Mouse (Mus musculus): Measurements from ENCODE around the gene Zfp112.
A peak's percentile ranks its signal among the peaks of the same experiment; 100 is the strongest.
"Not testable (repeated sequence)": the region's sequence is repeated elsewhere in the genome, so short reads cannot be mapped to it uniquely, and the experiment has no call there.

The Zfp112 gene

DNA sequence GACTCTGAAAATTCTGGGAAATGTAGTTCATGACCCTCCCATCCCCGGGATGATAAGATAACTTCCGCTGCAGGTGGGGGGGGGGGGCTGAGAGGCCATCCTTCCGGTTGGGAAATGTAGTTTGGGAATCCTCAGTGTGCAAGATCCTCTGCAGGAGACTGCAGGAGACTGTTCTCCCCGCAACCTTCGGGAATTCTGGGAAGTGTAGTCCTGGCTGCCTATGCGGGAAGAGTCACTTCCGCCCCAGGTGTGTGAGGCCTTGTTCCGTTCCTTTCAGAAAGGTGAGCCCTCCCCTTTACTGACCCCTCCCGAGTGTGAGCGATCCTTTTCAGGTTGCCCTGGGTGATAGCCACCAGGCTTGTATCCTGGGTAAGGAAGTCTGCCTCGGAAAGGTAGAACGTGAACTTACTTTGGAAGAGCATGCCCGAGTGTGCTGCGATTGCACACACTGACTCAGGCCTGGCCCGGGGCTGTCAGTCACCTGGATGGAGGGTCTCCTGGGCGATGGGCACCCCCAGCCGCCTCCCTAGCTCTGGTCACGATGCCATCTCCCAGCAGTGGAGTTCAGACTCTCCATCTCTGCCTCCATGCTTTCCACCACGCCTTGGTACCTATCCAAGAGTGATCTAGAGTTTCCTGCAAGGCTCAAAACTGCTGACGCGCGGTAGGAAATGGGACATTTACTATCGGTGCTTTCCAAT is at the start of gene Zfp112:
TSS of gene Zfp112 (plus strand) at position 159 of the 701 bp plus-strand sequence.
- DNase-seq (ENCODE audit: low spot score in 2 of 2) = peak; percentile 66 to 76

- not testable (repeated sequence) for DNase-seq (ENCODE audit: low spot score in 2 of 2)
These were observed 37.7 kb upstream of the Zfp112 start for GRCm38 (mm10) chr7:24074424-24074823.

DNA sequence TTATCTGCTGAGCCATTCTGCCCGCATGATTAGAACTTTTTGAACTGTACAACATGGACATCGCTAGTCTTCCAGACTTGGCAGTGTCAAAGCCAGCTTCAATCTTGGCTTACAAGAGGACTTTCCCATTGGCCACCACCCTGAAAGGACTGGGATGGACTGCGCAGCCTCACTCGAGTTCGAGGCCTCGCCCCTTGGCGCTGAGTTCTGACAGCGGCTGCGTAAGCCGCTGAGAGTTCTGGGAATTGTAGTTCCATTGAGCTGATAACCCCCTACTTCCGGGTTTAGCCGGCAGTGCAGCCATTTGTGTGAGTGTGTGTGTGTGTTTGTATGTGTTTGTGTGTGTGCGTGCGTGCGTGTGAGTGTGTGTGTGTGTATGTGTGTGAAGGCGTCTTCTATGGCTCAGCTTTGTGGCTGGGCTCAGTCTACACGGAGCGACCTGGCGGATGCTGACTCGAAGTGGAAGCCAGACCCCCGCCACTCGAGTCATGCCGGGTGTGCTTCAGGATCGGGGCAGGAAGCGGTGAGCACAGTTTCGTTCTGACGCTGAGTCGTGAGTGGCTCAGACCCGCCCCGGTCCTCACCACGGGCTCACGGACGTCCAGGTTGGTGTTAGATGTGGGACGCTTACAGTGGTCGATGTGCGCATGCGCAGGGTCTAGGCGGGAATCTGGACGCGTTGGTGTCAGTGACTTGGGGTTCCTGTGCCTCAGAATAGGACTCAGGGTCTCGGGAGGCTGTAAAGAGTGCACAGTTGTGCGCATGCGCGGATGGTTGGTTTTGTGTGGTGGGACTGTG is 30.3 kb upstream of the Zfp112 start, which contains the start of gene Zfp180:
TSS of gene Zfp180 (plus strand) at position 291 of the 798 bp plus-strand sequence.
- peak; percentile 91 to 95 for DNase-seq (ENCODE audit: low spot score in 2 of 2)

GRCm38 (mm10) chr7:24082457-24083235 is 29.5 kb upstream of the Zfp112 start:
- peak in 1 of 2 experiments; percentile 29 for DNase-seq (ENCODE audit: low spot score in 2 of 2)

GRCm38 (mm10) chr7:24086871-24087270 is 25.2 kb upstream of the Zfp112 start:
- no peak for DNase-seq (ENCODE audit: low spot score in 2 of 2)

DNA sequence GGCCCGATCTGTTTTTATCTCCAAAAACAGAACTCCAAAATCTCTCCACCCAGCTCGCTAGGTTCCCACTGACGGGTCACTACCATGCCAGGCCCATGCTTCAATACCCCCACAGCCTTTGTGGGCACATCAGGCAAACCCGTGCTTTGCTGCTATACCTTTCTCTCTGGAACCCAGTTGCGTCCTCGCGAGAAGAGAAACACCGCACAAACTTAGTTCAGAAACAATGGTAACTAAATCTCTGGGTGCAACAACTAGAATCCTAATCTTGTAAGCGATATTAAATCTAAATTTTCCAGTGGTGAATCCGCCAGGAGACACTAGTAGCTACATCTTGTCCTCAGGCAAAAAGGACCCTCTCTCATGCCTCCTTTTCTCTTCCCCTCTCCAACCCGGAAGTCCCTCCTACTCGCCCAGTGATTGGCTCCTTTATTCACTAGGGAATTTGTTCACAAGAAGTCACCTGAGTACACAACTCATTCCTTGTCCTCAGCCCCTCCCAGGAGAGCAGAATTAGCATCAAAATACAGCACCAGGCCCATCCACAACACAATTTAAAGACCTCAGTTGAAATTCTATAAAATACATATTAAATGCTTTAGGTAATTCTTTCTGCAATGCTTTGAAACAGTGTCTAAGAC is 24.5 kb upstream of the Zfp112 start:
- DNase-seq (ENCODE audit: low spot score in 2 of 2) = no peak

DNA sequence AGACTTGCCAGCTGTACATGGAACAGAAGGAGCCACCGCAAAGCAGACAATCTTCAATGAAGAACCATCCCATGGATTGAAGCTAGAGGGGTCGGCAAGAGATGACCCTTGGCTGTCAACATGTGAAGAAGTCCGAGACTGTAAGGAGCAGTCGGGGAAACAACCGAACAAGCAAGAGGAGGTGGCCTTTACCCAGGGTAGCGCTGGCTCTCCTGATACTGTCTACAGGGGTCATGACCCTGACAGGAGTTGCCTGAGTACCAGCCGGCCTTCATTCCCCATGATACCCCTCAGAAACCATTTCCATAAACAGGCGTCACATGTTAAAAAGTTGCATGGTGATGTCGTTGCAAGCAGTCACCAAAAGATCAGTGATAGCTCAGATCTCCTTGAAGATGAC is 7.7 kb upstream of the Zfp112 start:
- DNase-seq (ENCODE audit: low spot score in 2 of 2) = no peak

DNA sequence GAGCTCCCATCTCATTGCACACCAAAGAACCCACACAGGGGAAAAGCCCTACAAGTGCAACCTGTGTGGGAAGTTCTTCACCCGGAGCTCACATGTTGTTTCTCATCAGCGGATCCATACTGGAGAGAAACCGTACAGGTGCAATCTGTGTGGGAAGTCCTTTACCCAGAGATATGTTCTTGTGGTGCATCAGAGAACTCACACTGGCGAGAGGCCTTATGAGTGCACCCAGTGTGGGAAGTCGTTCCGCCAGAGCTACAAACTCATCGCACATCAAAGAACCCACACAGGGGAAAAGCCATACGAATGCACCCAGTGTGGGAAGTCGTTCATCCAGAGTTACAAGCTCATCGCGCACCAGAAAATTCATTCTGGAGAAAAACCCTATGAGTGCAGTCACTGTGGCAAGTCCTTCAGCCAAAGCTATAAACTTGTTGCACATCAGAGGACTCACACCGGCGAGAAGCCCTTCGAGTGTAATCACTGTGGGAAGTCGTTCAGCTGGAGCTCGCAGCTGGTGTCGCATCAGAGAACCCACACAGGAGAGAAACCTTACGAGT is 6.9 kb upstream of the Zfp112 start:
- DNase-seq (ENCODE audit: low spot score in 2 of 2) = no peak

GRCm38 (mm10) chr7:24110839-24111238 is 1.3 kb upstream of the Zfp112 start:
- DNase-seq (ENCODE audit: low spot score in 2 of 2) = no peak

- peak in 1 of 2 experiments; percentile 22 for DNase-seq (ENCODE audit: low spot score in 2 of 2)
These were observed 350 bp upstream of the Zfp112 start for GRCm38 (mm10) chr7:24111772-24112155.

DNA sequence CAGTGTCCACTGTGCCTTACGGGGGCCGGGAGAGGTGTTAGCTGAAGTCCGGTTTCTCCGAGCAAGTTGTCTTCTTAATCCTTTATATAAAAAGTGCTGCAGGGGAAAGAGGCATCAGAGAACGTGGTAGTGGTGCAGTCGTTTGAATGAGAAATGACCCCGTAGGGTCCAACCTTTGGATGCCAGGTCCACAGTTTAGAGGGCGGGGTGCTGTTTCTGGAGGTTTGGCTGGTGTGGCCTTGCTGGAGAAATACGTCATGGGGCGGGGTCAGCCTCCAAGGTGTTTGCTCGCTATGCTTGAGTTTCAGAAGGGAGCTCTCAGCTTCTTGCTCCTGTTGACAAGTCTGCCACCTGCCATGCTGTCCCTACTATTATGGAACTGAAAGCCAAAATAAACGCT is 887 bp downstream of the Zfp112 start:
- no peak for DNase-seq (ENCODE audit: low spot score in 2 of 2)

- no peak for DNase-seq (ENCODE audit: low spot score in 2 of 2)
These were observed 4.5 kb downstream of the Zfp112 start for GRCm38 (mm10) chr7:24116655-24117054.

GRCm38 (mm10) chr7:24133425-24133995 is 21.4 kb downstream of the Zfp112 start:
- DNase-seq (ENCODE audit: low spot score in 2 of 2) = no peak

DNA sequence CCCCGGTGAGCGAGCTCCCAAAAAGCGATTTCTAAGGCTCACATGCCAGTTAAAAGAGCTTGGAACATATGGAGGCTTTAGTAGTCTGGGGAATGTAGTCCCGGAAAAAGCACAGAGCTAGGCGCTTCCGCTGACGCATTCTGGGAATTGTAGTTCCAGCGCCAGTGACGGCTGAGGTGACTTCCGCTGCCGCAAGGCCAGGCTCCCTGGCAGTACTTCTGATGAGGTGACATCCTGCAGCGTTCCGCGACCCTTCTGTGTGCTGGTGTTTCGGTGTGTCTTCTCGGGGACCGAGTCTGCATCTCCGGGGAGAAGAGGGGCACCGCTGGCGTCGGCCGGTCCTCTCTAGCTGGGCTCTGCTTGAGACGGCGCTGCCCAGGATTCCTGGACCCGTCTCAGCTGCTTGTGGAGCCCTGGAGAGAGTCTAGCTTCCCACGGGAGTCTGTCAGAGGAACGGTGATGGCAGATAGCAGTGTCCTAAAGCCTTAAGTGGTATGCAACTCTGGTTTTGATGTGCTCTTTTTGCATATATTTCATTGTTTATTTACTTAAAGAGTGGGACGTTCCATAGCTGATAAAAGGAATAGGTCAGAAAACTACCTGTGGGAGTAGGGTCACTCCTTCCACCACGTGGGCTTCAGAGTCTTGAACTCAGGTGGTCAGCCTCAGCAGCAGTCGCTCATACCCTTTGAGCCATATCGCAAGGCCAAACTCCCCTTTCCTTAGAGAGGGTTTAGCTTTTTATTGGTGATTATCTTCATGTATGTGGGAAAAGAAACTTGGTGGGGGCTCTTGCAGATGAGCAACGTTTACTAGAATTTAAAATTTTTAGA is 22.1 kb downstream of the Zfp112 start, which contains the start of gene Zfp235:
TSS of gene Zfp235 (plus strand) at position 174 of the 833 bp plus-strand sequence.
- peak; percentile 83 to 85 for DNase-seq (ENCODE audit: low spot score in 2 of 2)

DNA sequence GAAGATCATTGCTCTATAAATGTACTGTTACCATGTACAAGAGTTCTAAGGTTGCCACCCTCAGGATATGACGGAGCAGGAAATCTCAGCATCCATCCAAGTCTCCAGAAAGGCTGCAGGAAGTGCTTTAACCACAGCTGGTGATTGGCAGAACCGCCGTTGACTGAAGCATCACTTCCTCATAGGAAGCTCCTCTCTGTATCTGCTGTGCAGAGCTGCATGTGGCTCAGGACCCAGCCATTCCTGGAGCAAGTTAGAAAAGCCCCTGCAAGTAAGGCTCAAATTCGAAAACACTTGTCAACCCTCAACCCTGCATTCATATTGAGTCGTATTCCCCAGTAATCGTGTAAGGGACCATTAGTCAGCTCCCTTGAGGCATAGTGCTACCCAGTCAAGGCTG is 30.5 kb downstream of the Zfp112 start:
- no peak for DNase-seq (ENCODE audit: low spot score in 2 of 2)

DNA sequence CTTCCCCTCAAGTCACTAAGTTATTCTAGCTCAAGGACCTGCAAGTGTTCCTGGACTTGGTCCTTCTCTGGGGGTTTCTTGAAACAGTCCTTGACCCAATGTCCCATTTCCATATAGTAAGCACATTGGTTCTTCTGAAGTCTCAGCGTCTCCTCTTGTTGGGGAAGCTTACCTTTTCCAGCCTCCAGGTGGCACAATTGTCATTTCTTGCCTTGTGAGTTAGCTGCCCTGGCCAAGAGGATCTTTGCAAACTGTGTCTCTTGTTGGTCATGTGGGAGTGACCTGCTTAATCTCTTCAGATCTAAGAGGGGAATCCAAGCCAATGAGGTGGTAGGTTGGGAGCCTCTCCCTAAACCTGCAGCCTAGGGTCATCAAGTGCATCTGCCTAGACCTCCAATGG is 41.2 kb downstream of the Zfp112 start:
- DNase-seq (ENCODE audit: low spot score in 2 of 2) = no peak

DNA sequence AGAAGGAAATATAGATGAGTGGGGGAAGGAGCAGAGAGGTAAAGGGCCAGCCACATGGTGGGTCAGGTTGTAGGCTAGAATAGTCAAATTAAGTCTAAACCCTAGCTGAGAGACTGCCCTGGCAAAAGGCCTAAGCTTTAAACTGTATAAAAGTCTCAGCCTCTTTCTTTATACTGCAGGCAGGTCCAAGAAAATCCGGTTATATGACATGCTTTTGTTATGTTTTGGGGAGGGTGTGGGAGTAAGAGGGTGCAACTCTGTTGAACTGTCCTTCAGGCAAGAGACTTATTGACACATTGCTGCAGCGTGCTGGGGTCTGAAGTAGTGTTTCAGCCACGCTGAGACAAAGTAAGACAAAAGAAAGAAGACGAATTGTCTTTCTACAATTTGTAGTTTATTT is 60.1 kb downstream of the Zfp112 start:
- no peak for DNase-seq (ENCODE audit: low spot score in 2 of 2)

DNA sequence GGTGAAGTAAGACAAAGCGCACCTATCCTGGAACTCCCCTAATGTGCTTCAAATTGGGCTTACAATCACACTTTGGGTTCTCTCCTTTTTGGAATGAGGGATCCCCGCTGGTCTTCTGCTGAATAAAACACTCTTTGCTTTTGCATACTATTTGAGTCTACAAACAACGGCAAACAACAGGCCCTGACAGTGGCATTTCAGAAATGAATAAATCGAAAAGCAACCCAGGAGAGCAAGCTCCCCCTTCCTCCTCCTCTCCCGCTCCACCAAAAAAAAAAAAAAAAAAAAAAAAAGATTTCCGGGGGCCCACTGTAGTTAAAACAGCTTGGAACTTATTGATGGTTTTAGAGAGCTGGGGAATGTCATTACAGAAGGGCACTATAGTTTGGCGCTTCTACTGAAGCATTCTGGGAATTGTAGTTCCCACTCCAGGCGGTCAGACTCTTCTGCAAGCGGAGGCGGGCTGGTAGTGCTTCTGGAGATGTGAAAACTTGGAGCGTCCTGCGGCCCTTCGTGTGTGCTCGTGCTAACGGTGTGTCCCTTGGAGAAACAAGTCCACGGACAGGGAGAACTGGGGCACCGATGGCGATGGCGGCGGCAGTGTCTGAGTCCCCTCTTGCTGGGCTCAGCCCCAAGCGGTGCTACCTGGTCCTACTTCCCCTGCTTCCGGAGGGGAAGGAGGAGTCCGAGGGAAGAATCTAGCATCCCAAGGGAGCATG is 62.7 kb downstream of the Zfp112 start, which contains the start of gene Zfp114:
TSS of gene Zfp114 (plus strand) at position 443 of the 719 bp plus-strand sequence.
- peak; percentile 72 to 73 for DNase-seq (ENCODE audit: low spot score in 2 of 2)

DNA sequence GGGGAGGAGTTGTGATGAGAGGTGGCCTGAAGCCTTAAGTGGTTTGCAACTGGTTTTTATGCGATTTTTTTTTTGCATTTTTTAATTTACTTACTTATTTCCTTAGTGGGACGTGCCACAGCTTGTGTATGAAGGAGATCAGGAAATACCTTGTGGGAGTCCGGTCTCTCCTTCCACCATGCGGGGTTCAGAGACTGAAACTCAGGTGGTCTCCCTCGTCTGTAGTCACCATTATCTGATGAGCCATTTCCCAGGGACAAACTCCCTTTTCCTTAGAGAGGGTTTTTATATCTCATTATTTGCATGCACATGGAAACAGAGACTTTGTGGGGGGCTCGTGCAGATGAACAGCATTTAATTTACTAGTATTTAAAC is 63.2 kb downstream of the Zfp112 start:
- DNase-seq (ENCODE audit: low spot score in 2 of 2) = no peak
